In genomic region chr8:48317498-48317897, GRCm38 (mm10) we compare ENCODE assay signal across 14 mouse cellular contexts.
"Had no signal": no experiment of that assay in that cellular context is flagged by ENCODE, and none has a peak within 500 bp of the region (broad histone marks: within the 10 kb centered on the region; RNA-seq: fewer than 3 reads in every experiment).

No protein-coding gene starts in this region.

- ATAC-seq: liver, postnatal 0 days; lung, postnatal 0 days; midbrain, embryonic 16.5 days had no signal

- DNase-seq: liver, postnatal 0 days; lung, adult 2 months; lung, postnatal 4 days; midbrain, embryonic 14.5 days; retina, postnatal 1 day; right cerebral cortex, adult 18-20 months; right cerebral cortex, postnatal 25 days; right cerebral cortex, postnatal 4 days; spleen, adult 18-20 months; thymus, adult 18-20 months; thymus, postnatal 14 days; thymus, postnatal 36 days had no signal
